Mouse (Mus musculus) CD8-positive naive resting alpha-beta T cell, adult 57 days (primary cell): ENCODE data around the gene Tmem63b. TPM values are rescaled to one million over a fixed set of nuclear protein-coding genes. Genes with fewer than 3 reads are reported as not detected.

Experiments
- total RNA-seq: library from RNA; stranded (reverse); gene quantifications from one replicate; pipeline ENCODE4 v1.2.4, GENCODE M21; 2023

Tmem63b gene
- 28.9 TPM for total RNA-seq

DNA sequence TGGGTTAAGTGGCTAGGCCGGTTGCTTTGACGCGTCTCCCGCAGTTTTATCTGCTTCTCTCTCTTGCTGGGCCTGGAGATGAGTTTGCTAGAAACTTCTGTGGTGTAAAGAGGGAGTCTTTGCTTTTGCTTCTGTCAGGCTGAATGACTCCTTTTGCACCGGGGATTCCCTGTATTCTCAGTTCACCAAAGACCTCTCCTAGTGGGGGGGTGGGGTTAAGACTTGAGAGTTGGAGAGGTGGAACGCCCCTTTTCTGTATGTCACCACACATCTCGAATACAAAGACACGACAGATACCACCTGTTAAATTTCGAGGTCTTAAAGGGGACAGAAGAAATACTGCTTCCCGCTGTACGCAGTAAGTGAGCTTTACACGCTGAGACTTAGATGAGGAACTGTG is at the start of gene Tmem63b:
Gene Tmem63b, minus strand, starts transcription at position 190 of the 400 bp plus-strand sequence.

GRCm38 (mm10) chr17:45733735-45734301 is 47.1 kb upstream of the Tmem63b start, which contains the start of gene 1600014C23Rik:
Gene 1600014C23Rik (minus strand): TSS chr17:45733844.

GRCm38 (mm10) chr17:45686093-45686619 is 549 bp downstream of the Tmem63b start, which contains the start of gene Mrpl14:
Gene Mrpl14 (plus strand): TSS chr17:45686322.

GRCm38 (mm10) chr17:45659225-45659624 is 27.5 kb downstream of the Tmem63b start, which contains the start of gene Capn11:
Gene Capn11 (minus strand): TSS chr17:45659325.

Other genes with a start within 250 kb of the Tmem63b start
- gene Spats1, start 211.5 kb downstream of the Tmem63b start, total RNA-seq = not detected
- gene Aars2, start 180.1 kb downstream of the Tmem63b start, total RNA-seq = 18.4 TPM
- gene Tcte1, start 163.5 kb downstream of the Tmem63b start, total RNA-seq = not detected
- gene Tmem151b, start 137.2 kb downstream of the Tmem63b start, total RNA-seq = 0.12 TPM
- gene Nfkbie, start 131.2 kb downstream of the Tmem63b start, total RNA-seq = 30.1 TPM
- 20.1 TPM for gene Slc35b2, start 123.0 kb downstream of the Tmem63b start, total RNA-seq
- gene Hsp90ab1, start 113.6 kb downstream of the Tmem63b start, total RNA-seq = 1,065 TPM
- gene Slc29a1, start 87.3 kb downstream of the Tmem63b start, total RNA-seq = 33.8 TPM
- not detected for gene Mymx, start 84.8 kb downstream of the Tmem63b start, total RNA-seq
- not detected for gene Capn11, start 27.6 kb downstream of the Tmem63b start, total RNA-seq
- gene Mrpl14, start 583 bp downstream of the Tmem63b start, total RNA-seq = 29.6 TPM
- not detected for gene 1600014C23Rik, start 46.9 kb upstream of the Tmem63b start, total RNA-seq